Mouse (Mus musculus): ENCODE results near the gene Ccdc18.
"Not testable (repeated sequence)": the region's sequence is repeated elsewhere in the genome, so short reads cannot be mapped to it uniquely, and the experiment has no call there.

Gene Ccdc18

DNA sequence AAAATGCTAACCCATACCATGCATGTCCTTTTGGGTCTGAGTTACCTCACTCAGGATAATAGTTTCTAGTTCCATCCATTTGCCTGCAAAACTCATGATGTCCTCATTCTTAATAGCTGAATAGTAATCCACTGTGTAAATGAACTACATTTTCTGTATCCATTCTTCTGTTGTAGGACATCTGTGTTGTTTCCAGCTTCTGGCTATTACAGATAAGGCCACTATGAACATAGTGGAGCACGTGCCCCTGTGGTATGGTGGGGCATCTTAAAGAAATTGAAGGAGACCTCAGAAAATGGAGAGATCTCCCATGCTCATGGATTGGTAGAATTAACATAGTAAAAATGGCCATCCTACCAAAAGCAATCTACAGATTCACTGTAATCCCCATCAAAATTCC, 131.1 kb downstream of the Ccdc18 start:
- DNase-seq, result not testable (repeated sequence)

DNA sequence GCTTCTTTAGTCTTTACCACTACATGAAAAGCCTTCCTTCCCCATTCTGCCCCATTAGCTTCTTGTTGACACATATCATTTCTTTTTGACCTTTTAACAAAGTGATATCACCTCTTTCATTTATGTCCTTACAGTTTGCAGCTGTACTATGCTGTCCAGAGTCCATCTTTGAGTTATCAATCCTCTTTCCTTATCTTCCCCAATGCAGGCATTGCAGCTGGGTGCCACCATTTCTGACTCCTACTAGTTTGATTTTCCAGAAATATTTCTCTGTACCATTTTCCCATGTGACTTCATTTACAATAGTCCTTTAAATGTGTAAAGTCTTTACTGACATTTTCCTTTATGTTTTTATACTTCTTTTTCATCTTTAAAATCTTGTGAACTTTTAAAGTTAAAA, 134.3 kb downstream of the Ccdc18 start:
- no peak for DNase-seq

DNA sequence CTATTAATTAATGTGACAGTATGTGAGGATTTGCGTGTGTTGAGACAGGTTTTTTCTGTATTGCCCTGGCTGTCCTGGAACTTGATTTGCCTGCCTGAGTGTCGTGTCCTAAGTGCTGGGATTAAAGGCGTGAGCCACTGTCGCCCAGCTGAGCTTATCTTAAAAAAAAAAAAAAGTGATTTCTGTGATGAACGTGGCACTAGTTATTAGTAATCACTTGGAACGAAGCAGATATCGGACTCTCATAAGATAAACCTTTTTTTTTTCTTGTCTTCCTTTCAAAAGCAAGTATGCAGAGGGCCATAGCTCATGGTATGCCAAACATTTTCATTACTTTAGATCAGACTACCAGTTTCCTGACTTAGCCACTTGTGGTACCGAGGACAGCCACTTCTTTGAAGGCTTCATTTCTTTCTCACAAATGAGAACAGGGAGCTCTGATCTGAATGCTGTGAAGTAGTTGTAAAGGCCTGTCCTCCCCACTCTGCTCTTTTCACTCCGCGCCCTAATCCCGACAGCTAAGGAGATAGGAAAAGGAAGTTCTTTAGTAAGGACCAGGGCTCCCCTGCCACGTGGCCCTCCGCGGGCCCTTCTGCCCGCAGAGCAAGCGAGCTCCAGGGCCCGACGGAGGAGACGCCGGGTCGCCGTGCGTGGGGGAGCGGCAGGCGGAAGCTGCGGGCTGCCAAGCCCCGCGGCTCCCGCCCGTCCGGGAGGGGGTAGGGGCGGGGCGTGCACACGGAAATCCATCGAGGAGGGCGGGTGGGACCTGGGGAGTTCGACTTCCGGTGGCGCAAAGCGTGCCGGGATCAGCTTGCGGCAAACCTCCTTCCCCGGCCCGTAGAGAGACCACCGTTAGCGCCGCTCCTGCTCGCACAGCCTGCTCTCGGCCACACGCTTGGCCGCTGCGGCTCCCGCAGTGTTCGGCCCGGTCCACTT, 135.7 kb downstream of the Ccdc18 start, which contains the start of gene Dr1:
Gene Dr1 (plus strand): TSS at position 771 of the 936 bp plus-strand sequence.
- peak; percentile 91 to 95 for DNase-seq

DNA sequence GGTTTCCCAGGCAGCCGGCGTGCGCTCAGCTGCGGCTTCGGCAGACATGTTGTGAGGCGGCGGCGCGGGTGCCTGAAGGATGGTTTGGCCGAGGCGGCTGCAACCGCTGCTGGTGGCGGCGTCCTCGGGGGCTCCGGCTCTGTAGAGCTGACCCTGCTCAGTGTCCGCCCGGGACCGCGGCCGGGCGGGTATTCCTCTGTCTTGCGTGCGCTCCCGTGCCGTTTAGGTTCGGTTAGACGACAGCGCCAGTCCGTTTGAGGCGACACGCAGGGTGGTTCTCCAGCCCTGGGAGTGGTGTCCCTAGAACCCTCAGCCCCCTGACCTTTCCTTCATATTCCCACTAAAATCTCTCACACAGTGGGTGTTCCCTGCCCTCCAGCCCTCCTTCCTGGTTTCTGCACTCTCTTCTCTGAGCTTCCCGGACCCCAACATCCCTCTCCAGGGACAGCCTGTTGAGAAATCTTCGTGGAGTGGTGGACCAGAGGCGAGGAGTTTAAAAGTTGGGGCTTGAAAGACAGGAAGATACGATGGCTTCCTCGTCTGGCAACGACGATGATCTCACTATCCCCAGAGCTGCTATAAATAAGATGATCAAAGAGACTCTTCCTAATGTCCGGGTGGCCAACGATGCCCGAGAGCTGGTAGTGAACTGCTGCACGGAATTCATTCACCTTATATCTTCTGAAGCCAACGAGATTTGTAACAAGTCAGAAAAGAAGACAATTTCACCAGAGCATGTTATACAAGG, 136.6 kb downstream of the Ccdc18 start:
- no peak for DNase-seq

DNA sequence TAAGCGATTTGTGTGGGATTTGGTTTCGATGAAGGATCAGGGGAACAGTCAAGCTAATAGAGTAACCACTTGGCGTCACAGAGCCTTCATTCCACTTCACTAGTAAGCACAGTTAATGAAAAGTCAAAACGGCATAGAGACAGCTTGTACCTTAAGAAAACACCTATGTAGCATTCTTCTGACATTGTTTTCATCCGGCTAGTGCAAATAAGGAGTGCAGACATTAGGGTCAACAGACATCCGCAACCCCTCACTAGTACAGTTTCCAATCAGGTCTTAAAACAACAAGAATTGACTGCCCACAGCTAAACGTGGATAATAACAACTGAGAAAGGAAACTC, 137.1 kb downstream of the Ccdc18 start:
- DNase-seq, result no peak

DNA sequence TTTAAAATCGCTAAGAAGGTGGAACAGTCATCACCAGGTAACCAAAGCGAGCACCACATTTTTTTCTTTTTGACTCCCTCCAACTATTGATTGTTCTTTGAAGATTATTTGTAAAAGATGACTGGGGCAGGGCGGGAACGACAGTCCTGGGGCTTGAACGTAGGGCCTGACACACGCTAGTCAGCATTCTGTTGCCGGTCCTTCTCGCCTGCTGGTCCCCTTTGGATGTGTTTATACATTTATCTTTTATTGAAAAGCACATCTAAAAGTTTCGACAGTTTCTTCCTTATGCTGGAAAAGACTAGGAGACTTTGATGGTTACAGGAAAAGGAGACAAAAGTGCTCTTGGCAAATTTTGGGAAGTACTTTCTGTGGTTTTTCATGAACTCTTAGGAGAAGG, 137.7 kb downstream of the Ccdc18 start:
- no peak for DNase-seq

DNA sequence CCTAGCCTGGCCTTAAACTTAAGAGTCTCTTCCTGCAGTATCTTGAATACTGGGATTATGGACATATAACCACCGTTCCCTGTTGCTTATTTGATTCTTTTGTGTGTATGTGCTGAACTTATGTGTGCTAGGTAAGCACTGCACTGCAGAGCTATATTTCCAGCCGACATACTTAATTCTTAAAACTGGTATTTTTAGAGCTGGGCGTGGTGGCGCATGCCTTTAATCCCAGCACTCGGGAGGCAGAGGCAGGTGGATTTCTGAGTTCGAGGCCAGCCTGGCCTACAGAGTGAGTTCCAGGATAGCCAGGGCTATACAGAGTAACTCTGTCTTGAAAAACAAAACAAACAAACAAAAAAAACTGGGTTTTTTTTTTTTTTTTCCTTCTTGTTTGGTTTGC, 138.7 kb downstream of the Ccdc18 start:
- not testable (repeated sequence) for DNase-seq

Data from cerebellum, postnatal 10 days (tissue).